In the genomic region with DNA sequence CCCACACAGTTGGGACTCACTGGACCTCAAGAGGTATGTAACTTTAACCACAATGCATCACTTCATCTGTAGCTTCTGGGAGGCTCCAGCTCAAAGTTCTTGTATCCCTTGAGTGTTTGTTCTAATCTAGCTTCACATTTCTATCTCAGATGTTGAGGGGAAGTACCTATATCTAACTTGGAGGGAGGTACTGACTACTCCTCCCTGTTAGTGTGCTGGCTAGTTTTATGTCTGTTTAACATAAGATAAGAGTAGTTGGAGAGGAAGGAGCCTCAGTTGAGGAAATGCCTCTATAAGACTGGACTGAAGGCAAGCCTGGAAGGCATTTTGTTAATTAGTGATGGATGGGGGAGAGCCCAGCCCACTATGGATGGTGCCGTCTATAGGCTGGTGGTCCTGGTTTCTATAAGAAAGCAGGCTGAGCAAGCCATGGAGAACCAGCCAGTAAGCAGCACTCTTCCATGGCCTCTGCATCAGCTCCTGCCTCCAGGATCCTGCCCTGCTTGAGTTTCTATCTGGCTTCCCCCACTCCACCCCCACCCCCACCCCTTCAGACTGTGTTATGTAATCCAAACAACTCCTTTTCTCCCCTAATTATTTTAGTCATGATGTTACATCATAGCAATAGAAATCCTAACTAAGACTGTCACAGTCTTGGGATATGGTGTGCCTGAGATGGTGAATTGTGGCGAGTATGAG, we compare ENCODE assay signal across 19 mouse cellular contexts.
"Had no signal": no experiment of that assay in that cellular context is flagged by ENCODE, and none has a peak within 500 bp of the region (broad histone marks: within the 10 kb centered on the region; RNA-seq: fewer than 3 reads in every experiment).

No protein-coding gene starts in this region.

- H3K4me3 ChIP-seq: layer of hippocampus, adult 2 months; limb, embryonic 12.5 days; limb, embryonic 15.5 days; midbrain, embryonic 12.5 days; midbrain, embryonic 15.5 days; neural tube, embryonic 12.5 days; neural tube, embryonic 15.5 days; stomach, embryonic 15.5 days had no signal

- H3K9me3 ChIP-seq: limb, embryonic 12.5 days; limb, embryonic 15.5 days; midbrain, embryonic 12.5 days; midbrain, embryonic 15.5 days; neural tube, embryonic 12.5 days; neural tube, embryonic 15.5 days; stomach, embryonic 15.5 days had no signal

- H3K4me2 ChIP-seq: limb, embryonic 12.5 days; limb, embryonic 15.5 days; midbrain, embryonic 12.5 days; midbrain, embryonic 15.5 days; neural tube, embryonic 12.5 days; neural tube, embryonic 15.5 days; stomach, embryonic 15.5 days had no signal

- H3K9ac ChIP-seq: limb, embryonic 12.5 days; limb, embryonic 15.5 days; midbrain, embryonic 12.5 days; midbrain, embryonic 15.5 days; neural tube, embryonic 12.5 days; neural tube, embryonic 15.5 days; stomach, embryonic 15.5 days had no signal

- ATAC-seq: intestine, embryonic 16.5 days; midbrain, embryonic 15.5 days had no signal

- H3K36me3 ChIP-seq: limb, embryonic 12.5 days; limb, embryonic 15.5 days; midbrain, embryonic 12.5 days; midbrain, embryonic 15.5 days; neural tube, embryonic 12.5 days; neural tube, embryonic 15.5 days; stomach, embryonic 15.5 days had no signal

- H3K4me1 ChIP-seq: limb, embryonic 15.5 days had no signal

- DNase-seq: kidney, adult 18-20 months; kidney, postnatal 25 days; layer of hippocampus, adult 9-11 months; lung, adult 2 months; right cerebral cortex, adult 18-20 months; right cerebral cortex, postnatal 14 days; spleen, adult 18-20 months; thymus, postnatal 25 days had no signal

- H3K27me3 ChIP-seq: limb, embryonic 12.5 days; limb, embryonic 15.5 days; midbrain, embryonic 12.5 days; midbrain, embryonic 15.5 days; neural tube, embryonic 15.5 days; stomach, embryonic 15.5 days had no signal

- H3K27ac ChIP-seq: kidney, postnatal 0 days; limb, embryonic 12.5 days; limb, embryonic 15.5 days; macrophage; midbrain, embryonic 12.5 days; midbrain, embryonic 15.5 days; neural tube, embryonic 12.5 days; neural tube, embryonic 15.5 days; stomach, embryonic 15.5 days had no signal
